Mouse (Mus musculus) spleen, adult 12 weeks (tissue): ENCODE measurements around the gene Slc25a5.

Experiments used
- DNase-seq: peaks from one replicate; pipeline ENCODE4 v3.0.0; 2022; ENCODE audit warnings: low spot score

Slc25a5 gene

DNA sequence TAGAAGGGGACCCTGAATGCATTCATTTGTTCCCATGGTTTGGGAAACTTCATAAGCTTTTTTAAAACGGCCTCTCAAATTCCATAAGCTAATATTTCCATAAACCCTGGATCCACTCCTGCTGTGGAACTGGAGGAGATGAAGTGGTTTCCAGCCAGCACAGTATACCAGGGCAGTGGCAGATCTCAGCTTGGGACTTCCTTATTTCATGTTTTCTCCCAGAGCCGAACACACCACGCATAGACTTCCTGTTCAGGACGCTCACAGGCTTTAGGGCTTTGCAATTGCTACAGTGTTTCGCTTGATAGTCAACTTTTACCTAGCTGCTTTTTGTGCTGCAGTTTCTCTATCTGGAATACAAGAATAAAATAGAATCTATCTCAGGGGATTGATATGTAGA is 7.7 kb downstream of the Slc25a5 start:
- DNase-seq, result no peak

DNA sequence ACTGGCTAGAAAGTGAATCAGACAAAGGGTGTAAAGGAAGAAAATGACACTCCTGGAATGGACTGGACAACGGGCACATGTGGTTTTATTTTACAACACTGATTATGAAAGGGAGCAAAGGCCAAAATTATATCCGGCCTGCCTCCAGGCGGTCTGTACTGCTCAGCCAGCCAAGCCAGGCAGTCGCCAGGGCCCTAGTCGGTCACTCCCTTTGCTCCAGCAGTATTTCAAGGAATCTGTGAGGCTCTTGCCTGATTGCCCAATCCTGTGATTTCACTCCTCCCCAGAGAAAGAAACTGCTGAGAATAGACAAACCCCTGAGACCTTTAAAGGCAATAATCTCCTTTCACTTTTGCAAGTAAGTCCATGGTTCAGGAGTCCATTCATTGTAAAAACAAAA is 8.7 kb downstream of the Slc25a5 start:
- DNase-seq, result no peak

DNA sequence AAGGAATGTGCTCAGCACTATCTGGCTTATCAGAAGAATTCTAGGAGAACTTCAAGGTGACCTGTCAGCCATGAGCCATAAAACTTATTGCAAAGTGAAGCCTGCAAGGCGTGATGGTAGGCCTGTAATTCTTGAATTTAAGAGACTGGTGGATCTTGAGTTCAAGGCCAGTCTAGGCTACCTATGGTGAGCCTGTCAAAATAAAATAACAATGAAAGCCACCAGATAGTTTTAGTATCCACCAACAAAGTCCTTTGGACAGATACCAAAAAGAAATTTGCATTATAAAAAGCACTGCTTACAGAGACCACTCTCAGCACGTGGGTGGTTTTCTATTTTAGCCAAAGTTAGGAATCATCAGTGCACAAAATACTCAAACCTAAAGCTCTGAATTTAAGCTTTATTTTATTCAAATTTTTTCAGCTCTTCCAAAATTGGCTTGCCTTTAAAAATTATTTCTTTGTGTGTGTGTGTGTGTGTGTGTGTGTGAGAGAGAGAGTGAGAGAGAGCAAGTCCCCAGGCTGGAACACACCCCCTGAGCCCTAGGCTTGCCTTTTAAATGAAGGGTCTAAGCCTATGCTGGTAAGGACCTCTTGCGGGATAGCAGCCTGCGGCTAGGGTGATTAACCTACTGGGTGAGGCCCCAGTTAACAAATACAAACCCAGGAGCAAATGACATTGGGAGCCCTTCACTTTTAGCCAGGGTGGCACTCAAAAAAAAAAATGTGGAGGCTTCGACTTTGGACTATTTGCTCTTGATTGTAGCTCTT is 10.2 kb downstream of the Slc25a5 start:
- no peak for DNase-seq

DNA sequence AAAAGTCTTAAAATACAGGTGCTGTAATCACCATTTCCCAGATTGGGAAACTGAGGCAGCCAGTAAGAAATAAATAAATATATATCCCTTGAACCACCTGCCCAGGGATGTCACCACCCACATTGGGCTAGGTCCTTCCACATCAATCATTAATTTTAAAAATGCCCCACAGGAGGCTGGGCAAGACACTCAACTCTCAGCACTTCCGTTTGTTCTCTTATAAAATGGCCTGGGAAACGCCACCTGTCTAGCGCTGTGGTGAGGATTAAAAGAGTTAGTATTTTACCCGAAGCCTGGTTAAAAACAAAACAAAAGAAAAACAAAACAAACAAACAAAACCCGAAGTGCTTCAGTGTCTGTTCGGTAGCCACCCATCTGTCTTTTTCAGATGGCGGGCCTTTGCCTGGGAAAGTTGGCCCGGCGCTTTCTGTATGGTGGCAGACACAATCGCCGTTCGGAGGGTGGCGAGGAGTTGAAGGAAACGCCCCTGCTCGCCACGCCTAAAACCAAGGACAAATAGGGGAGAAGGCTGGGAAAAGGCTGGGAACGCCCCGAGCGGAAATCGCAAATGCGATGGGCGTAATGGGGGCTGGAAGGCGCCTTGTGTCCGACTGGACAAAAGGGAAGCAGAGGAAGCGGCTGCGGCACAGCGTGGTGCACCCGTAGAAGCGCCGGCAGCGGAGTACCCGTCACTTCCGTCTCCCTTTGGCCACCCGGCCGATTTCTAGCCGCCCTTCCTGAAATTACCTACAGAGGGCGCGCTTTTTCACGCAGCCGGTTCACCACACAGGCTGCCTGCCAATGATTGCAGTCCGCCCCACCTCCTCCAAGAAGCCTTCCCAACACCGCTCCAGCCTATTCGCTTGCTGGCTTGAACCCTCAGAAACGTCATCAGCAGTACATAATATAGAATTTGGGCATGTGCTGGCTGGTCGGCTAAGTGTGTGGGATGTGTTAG is 12.2 kb downstream of the Slc25a5 start:
- peak; percentile 80 for DNase-seq

DNA sequence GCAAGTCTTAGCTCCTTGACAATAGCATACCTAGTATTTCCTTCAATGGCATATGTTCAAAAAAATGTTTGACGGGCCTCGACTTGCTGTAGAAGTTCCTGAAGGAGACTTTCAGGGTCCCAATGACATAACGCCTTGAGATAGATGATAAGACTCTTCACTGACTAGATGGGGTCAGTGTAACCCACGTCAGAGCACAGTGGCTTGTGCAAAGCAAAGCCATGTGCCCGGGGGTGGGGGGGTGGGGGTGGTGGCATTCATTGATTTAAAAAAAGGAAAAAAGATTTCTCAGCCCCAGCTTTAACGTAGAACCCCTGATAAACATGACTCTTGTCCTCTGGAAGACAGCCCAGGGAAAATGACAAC is 12.8 kb downstream of the Slc25a5 start:
- no peak for DNase-seq

DNA sequence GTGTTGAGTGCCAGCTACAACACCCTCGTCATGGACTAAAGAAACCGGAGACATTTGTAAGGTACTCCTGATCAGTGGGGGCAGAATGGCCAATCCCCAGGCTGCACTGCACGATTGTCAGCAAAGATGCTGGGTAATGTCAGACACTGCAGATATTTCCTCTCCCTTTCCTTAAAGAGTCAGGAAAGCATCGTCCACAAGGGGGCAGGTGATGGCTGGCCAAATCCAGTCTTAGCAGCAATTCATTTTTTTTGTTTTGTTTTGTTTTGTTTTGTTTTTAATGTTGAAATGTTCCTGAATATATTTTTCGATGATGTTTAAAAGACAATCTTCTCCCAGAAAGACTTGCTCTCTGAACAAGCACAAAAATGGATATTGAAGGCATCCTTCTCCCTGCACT is 15.9 kb downstream of the Slc25a5 start:
- DNase-seq, result no peak

DNA sequence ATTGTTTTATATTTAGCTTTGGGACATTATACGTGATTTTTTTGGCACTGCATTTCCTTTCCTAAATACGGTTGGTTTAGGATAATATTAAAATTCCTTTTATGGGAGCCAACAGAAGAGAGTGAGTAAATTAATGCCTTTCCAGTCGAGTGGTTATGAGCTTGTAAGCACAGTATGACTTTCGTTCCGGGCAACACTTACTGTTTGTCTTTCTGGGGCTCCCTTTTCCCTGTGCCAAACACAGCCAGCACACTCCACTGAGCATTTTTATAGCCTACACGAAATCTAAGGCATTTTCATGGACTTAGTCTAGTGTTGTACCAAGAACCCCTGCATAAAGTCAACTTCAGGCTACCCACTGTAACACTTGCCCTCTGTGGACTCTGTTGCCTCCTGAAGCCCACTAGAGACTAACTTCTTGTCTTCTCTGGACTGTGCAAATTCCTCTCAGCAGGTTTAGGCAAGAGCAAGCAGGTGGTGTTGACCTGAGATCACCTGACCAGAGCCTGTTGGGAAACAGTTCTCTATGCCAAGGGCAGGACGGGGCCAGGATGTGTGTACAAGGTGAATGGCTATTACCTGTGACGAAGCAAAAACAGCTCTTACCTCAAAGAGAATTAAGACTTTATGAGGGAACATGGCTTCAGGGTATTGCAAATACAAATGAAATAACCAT is 18.8 kb downstream of the Slc25a5 start:
- DNase-seq, result no peak

DNA sequence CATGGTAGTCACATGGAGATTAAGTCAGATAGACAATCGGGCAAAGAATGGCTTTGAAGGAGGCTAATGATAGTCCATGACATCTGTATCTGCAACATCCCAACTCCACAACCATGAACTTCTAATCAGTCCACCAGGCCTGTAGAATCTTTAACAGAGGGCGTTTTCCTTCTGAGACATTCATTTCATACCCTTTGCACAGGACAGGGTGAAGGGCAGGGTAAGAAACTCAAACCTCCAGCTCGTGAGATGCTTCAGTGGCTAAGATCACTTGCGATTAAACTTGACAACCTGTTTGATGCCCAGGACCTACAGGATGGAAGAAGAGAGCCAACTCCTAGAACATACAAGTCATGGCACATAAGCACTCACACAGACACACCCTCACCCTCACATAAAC is 19.6 kb downstream of the Slc25a5 start:
- no peak for DNase-seq

DNA sequence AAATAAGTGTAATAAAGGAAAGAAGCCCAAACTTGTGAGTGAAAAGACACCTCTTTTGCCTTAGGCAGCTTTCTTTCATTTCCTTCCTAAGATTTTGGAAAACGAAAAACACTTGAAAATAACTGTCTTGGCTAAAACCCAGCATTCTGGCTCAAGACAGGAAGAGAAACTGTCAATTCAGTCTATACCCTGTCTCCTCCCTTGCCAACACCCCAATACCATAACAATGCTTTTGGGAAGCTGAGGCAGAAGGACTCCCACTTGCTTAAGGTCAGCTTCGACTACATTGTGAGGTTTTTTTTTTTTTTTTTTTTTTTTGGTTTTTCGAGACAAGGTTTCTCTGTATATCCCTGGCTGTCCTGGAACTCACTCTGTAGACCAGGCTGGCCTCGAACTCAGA is 20.0 kb downstream of the Slc25a5 start:
- no peak for DNase-seq

DNA sequence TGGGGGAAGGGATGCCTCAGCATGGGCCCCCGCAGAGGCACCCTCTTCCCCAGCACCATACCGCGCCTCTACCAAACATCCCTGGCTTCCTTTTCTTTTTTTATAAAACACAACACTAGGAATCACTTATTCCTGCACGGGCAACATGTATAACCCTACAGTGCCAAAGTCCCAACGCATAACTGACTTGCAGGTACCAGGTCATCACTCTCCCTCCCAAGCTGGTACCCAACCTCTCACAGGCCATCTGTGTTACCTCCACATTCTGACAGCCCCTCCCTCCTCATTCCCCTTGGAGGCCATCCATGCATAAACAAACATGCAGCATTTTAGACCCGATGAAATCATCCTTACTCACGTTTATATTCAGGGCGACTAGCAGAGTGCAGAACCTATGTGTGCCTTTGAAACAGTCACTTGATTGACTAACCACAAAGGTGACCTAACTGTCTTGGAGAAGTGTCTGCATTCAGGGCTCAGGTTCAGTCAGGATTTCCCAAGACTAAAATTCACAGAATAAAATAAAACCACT is 21.0 kb downstream of the Slc25a5 start:
- DNase-seq, result no peak

DNA sequence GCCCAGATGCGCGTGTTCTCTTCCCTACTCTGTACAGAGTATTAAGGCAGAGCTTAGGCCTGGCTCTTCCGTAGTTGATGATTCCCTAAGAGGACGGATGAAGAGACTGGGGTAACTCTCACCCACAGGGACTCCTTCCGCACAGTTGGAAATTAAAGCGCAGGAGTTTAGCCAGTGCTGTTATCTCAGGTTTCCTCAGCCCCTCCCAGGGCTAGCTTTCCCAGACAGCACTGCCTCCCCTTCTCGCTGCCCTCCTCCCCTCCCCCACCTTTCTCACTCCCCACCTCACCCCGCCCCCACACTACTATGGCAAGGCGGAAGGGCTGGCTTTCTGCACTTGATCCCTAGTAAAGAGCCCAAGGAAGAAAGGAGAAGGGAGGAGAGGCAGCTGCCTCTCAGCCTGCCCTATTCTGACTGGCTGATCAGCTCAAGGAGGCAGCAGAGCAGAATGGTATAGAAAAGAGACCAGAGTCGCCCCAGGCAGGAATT is 21.5 kb downstream of the Slc25a5 start:
- no peak for DNase-seq

DNA sequence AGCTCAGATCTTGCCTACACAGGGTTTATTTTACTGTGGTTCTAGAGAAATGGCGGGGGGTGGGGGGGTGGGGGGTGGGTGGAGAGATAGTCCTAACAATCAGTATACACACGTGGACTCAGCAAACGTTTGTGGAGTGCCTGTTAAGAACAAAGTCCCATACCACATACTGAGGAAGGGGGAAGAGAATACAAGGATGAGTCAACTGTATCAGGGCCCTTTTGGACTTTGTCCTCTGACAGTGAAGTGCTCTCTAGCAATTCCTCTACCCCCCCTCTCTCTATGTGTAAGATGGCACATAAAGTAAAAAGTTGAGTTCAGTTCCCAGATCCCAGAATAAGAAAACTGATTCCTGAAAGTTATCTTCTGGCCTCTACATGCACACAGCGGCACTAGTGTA is 24.1 kb downstream of the Slc25a5 start:
- no peak for DNase-seq

DNA sequence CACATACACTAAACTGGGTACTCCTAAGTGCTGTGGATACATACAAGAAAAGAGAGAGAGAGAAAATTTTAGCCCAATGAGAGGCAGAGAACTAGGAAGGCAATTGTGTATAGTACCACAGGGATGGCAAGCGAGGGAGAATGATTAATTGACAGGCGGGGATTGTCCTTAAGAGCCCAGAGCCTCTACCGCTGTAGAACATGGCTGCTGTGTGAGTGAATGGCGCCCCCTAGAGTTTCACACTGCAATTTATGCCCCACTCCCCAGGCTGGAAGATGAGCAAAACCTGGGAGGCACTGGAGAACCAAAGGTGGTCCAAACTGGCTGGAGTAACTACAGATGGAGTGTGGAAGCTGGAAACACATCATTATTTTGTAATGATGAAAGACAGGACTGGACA is 24.8 kb downstream of the Slc25a5 start:
- peak; percentile 17 for DNase-seq

DNA sequence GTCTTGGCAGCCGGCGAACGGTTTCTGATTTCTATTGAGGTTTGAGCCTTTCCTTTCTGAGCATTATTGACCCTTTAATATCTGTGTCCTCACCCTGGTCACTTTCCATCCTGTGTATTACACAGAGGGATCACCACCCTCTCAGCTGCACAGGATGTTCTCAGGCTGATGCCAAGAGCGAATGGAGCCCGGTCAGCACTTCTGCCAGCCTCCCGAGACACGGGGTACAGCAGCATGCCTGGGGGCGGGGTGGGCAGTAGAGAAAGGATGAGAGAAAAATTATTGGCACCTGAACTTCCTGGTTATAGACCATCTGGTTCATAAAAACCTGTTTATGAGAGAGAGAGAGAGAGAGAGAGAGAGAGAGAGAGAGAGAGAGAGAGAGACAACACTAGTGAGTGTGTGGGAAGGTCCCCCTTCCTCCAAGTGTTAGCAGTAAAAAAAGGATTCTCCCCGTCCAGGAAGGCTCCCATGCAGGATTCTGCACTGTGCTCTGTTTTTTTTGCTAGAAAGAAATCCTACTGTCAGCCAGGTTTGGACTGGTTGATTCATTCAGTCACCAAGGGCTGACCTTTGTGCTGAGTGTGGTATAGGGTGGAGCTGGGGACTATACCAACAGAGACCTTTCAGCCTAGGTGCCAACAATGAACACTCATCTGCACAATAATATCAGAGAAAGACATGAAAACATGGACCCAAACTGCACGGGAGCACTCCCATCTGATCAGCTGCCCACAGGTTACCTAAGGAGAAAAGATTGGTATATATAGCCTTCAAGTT is 28.7 kb downstream of the Slc25a5 start:
- no peak for DNase-seq

DNA sequence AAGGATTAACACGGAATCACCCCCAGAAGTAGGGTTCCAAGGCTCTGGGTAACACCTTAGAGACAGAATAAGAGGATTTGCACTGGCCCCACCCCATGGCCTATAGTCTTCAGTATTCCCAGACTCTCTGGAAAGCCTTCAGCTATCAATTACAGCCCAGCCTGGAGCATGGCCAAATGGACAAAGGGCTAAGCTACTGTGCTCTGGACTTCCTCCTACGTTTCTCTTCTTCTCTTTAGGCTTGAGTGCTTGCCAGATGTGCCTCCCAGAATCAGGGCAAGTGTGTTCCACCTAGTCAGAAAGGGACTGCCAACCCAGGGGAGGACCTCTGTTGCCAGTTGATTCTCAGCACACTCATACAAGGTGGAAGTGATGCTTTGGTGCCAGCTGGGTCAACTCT is 29.6 kb downstream of the Slc25a5 start:
- no peak for DNase-seq

DNA sequence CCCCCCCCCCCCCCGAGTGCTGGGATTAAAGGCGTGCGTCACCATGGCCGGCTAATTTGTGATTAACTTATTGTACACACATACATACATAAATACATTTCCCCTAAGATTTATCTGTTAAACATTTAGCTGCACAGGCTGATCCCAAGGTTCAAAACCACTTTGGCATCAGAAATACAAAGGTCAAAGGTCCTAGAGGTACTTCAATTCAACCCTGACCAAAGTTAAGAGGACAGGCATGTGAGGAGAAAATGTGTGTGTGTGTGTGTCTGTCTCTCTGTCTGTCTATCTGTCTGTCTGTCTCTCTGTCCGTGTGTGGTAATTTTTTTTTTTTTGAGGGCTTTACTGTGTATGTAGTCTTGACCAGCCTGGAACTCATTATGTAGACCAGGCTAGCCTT is 31.4 kb downstream of the Slc25a5 start:
- no peak for DNase-seq

DNA sequence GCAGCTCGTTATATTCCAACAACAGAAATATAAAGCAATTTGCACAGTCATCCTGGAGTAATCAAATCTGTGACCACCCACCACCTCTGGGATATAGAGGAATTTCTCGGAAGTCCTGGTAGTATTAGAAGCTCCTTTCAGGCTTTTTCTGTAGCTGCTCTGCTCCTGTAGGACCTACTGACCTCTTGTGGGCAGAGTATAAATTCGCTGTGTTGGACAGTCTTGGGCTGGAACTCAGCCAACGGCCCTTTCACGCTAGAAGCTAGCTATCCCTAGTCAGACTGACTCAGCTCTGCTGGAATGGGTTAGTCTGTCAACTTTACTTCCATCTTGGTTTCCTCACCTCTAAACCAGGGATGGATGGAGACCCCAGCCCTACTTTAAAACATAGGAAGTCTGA is 34.8 kb downstream of the Slc25a5 start:
- DNase-seq, result no peak

DNA sequence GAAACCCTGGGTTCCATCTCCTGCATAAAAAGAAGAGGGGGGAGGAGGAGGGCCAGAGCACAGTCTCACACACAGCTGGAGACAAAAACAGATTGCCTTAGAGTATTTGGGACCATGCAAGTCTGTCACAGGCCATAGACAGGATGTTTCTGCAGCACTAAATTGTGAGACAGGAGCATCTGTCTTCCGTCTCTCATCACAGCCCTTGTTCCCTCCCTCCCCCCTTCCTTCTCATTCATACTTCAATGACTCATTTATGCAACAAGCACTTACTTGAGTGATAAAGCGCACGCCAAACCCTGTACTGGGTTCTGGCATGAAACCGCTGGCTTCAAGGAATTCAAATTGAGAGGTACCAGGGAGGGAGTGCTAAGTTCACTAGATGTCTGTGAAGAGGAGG is 36.2 kb downstream of the Slc25a5 start:
- no peak for DNase-seq

DNA sequence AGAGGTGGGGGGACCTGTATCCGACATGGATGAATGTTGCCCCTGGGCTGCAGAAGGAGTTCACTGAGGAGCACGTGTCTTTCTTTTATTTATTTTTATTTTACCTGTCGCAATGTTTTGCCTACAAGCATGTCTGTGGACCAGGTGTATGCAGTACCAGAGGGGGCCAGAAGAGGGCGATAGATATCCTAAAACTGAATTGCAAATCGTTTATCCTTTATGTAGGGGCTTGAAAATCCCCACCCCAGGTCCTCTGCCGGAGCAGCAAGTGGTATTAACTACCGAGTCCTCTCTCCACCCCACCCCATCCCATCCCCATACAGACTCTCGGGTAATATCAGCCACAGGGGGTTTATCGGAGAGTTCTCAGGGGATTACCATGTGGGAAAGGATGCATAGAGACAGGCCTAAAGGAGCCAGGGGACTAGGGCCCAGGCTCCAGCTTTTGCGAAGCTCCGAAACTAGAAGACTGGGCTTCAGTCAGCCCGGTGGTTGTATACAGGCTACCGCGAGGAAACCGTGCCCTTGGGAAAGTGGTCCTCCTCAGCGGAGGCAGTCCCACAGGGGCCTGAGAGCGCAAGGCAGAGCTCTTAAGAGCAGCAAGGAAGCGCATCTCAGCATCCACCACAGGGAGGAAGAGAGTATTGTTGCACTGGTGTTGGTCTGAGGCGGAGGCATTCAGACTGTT is 38.1 kb downstream of the Slc25a5 start:
- DNase-seq, result peak; percentile 57

DNA sequence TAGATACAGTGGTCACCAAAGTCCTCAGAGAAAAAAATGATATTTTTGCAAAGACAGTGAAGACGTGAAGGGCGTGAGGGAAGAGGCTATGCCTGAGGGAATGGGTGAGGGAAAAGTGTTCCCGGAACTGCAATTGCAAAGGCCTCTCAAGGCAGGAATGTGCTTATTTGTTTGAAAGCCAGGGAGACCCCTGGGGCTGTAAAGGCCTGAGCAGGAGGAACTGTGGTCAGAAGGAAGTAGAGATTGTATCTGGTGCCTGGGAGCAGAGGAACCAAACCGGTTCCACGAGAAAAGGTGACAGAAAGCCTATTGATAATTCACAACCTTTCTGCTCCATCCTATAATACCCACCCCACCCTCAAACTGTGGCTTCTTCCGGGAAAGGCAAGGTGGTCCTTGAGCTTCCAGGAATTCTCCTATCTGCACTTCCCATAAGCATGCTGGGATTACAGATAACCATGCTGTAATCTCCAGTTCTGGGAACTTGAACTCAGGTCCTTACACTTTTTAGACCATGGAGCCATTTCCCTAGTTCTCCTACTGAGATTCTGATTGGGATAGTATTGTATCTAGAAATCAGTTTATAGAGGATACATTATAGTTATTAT is 41.7 kb downstream of the Slc25a5 start:
- DNase-seq, result no peak

DNA sequence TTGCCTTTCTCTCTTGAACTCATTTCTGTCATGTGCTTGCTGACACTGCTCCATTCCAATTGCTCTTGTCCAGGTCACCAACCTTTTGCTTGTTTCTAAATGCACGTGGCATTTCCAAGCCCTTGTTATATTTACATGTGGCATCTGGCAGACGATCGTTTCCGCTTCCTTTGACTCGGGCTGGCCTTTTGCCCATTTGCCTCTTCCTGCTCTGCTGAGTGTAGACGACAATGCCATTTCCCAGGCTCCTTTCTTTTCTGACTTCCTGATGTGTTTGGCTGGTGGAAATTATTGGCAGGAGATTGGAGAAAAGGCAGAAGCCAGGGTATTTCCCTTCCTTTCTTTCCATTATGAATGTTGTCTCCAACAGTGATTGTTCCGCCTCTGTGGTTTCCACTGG is 43.9 kb downstream of the Slc25a5 start:
- DNase-seq, result no peak
